Mouse (Mus musculus) spleen, adult 18-20 months (tissue): ENCODE measurements around the gene Spcs1.

Source experiments
- DNase-seq, 2 experiments: peaks; one replicate each; pipeline ENCODE4 v3.0.0; 2022; ENCODE audit warnings: mixed read lengths in 2 of 2

Gene Spcs1

GRCm38 (mm10) chr14:30949986-30950385, 51.5 kb downstream of the Spcs1 start:
- no peak for DNase-seq
